Mouse (Mus musculus) kidney, adult 2 months (tissue): ENCODE data around the gene Drd1.

Experiments
- CTCF ChIP-seq: fragments of 200-500 bp; conservative IDR thresholded peaks from 2 replicates; pipeline ENCODE4 v1.5.1; 2011; ENCODE audit warnings: low read depth, mild to moderate bottlenecking, control low read depth, low read length, moderate library complexity, mixed read lengths; ENCODE audit not compliant: insufficient read depth, insufficient read length
- POLR2A ChIP-seq: fragments of 200-500 bp; IDR thresholded peaks from one replicate; pipeline ENCODE4 v1.6.1; 2011; ENCODE audit warnings: low read depth, low read length, control low read depth

DNA sequence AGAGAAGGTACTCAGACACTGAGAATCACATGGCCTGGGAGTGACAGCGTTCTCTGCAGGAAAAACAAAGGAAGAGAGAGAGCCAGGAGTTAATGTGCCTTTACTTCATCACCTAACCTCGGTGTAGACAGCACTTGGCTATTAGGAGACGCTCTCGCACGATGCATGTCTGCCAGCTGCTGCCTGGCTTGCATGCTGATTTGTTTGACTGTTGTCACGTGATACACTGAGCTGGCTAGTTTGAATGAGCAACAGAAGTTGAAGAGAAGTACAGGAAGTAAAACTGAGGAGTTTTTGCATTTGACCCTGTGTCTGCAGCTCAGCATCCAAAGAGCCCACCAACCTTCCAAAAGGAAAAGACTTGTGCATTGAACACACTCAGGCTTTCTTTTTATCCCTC, 39.5 kb upstream of the Drd1 start:
- TF ChIP-seq POLR2A: no peak
- TF ChIP-seq CTCF: no peak
